Mouse (Mus musculus): ENCODE measurements at regions not wholly inside any gene's neighbourhood (a gene's known extent, or its start where the extent isn't known, plus 50 kb on each side); places are given as distances from the start of the nearest gene placed in this dataset.

DNA sequence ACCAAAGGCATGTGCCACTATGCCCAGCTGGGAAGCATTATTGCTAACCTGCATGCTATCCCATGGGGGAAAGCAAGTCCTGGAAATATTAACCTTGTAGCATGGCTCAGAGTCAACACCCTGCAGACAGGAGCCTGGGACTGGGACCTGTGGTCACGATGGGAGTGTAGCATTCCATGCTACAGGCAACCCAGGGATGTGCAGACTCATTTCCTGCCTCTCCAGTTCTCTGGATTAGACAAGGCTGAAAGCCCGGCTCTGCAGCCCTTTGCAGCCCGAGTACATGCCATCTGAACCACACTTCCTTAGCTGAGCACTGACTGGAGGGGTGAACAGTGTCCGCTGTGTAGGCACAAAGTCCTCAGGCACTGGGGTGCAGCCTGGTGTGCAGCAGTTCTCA is 82.8 kb downstream of the Tpra1 start:
- Histone ChIP-seq H3K4me2 (replicated peaks) (no peak overlapping the region), H3K36me3 (no peaks in the 10 kb centered on the region), H3K4me1 (peaks cover 2% of the 10 kb centered on the region; the same call in 1 of the 2 replicates), H3K27ac (no peak overlapping the region), H3K27me3 (0 out of 2 replicates have a peak, but pooled peaks cover 3% of the 10 kb centered on the region), H3K9ac (no peak overlapping the region), H3K9me3 (no peaks in the 10 kb centered on the region), H3K4me3 (no peak overlapping the region)
- ATAC-seq (ENCODE audit: low FRiP score, low read depth) = no peak
- WGBS = 56% methylated on average over 4 of the region's 4 CpGs

DNA sequence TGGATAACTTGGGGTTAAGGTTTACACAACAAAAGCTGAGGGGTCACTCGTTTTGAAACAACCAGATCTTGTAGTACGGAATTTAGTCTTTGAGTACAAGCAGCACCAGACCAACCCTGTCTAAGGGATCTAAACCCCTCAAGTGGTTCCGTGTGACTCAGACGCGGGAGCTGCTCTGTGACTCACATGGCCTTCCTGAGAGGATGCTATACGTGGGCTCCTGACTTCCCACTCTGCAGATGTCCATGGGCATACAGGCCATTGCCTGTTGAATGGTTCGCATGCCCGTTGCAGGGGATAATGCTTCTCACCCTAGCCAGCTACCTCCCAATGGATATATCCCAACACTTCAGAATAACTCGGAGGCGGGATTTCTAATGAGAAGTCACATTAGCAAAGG is 86.5 kb downstream of the Tpra1 start:
- Histone ChIP-seq H3K36me3 (no peaks in the 10 kb centered on the region), H3K9ac (no peak overlapping the region), H3K27ac (no peak overlapping the region), H3K4me3 (no peak overlapping the region), H3K4me1 (no peaks in the 10 kb centered on the region), H3K27me3 (peaks cover 3% of the 10 kb centered on the region; the same call in 1 of the 2 replicates), H3K4me2 (replicated peaks) (no peak overlapping the region), H3K9me3 (no peaks in the 10 kb centered on the region)
- ATAC-seq (ENCODE audit: low FRiP score, low read depth) = no peak
- WGBS = 89% methylated on average over 10 of the region's 10 CpGs

DNA sequence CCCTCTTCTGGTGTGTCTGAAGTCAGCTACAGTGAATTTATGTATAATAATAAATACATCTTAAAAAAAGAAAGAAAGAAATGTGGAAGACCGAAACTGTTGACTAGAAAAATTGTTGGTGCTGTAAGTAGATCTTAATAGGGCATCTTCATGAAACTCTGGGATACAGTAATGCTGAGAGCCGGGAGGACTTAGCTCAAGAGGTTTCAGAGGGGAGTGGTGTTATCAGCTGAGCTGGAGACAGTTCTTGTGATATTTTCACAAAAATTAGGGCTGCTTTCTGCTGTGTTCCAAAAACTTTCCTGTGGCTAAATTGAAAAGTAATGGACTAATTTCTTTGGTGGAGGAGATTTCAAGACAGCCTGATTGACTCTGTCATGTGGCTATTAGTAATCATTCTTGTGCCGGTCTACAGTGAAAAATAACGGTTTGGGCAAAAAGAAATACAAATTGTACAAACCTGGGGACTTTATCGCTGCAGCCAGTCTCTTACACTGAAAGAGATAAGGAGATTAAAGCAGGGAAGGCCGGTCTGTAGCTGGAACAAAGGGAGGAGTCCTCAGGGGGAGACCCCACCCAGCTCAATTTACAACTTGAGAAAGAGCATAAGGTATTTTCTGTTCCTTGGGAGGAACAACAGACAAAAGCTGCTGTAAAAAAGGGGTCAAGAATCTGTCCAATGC is 87.7 kb downstream of the Tpra1 start:
- Histone ChIP-seq H3K36me3 (no peaks in the 10 kb centered on the region), H3K27ac (no peak overlapping the region), H3K4me2 (replicated peaks) (no peak overlapping the region), H3K27me3 (peaks cover 10% of the 10 kb centered on the region), H3K4me3 (no peak overlapping the region), H3K4me1 (no peaks in the 10 kb centered on the region), H3K9ac (no peak overlapping the region), H3K9me3 (no peaks in the 10 kb centered on the region)
- 62% methylated on average over 6 of the region's 6 CpGs for WGBS
- ATAC-seq (ENCODE audit: low FRiP score, low read depth) = no peak

DNA sequence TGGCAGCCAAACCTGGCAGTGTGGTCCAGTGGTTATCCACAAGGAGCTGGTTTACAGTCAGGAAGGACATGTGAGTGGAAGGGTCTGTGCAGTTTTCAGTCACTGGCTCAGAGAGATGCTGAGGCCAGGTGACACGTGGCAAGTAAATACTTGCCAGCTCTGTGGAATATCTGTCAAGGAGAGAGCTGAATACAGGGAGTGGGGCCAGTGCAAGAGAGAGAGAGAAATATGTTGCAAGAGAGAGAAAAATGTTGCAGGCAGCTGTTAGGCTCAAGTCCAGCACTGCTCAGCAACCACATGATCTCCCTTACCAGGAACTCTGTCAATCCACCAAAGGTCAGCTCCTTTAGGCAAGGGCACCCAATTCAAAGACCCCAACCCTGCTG is 88.2 kb downstream of the Tpra1 start:
- no peaks in the 10 kb centered on the region for H3K9me3 ChIP-seq
- H3K9ac ChIP-seq = no peak overlapping the region
- H3K4me1 ChIP-seq = no peaks in the 10 kb centered on the region
- 35% methylated on average over 1 of the region's 1 CpGs for WGBS
- no peak for ATAC-seq (ENCODE audit: low FRiP score, low read depth)
- H3K36me3 ChIP-seq = no peaks in the 10 kb centered on the region
- H3K27ac ChIP-seq = no peak overlapping the region
- H3K4me2 ChIP-seq (replicated peaks) = no peak overlapping the region
- peaks cover 10% of the 10 kb centered on the region for H3K27me3 ChIP-seq
- H3K4me3 ChIP-seq = no peak overlapping the region

DNA sequence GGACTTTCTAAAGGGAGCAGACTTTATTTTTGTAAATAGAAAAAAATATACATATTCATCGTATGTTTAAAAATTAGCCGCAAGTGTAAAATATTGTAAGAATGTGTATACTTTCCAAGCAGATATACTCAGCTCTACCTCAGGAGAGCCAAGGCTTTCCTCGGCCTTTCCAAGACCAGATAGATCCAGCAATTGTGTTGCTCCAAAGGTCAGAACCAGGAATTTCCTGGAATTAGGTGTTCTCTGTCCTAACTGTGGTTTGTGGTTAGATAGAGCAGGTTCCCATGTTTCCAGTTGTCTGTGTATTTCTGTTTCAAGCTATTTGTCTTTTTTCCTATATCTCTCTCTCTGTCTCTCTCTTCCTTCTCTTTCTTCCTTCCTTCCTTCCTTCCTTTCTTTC is 93.0 kb downstream of the Tpra1 start:
- H3K9ac ChIP-seq = no peak overlapping the region
- H3K4me3 ChIP-seq = no peak overlapping the region
- H3K4me2 ChIP-seq (replicated peaks) = no peak overlapping the region
- no peak for ATAC-seq (ENCODE audit: low FRiP score, low read depth)
- no peaks in the 10 kb centered on the region for H3K36me3 ChIP-seq
- no peaks in the 10 kb centered on the region for H3K9me3 ChIP-seq
- H3K4me1 ChIP-seq = no peaks in the 10 kb centered on the region
- 83% methylated on average over 3 of the region's 3 CpGs for WGBS
- no peak overlapping the region for H3K27ac ChIP-seq
- peaks cover 10% of the 10 kb centered on the region for H3K27me3 ChIP-seq

DNA sequence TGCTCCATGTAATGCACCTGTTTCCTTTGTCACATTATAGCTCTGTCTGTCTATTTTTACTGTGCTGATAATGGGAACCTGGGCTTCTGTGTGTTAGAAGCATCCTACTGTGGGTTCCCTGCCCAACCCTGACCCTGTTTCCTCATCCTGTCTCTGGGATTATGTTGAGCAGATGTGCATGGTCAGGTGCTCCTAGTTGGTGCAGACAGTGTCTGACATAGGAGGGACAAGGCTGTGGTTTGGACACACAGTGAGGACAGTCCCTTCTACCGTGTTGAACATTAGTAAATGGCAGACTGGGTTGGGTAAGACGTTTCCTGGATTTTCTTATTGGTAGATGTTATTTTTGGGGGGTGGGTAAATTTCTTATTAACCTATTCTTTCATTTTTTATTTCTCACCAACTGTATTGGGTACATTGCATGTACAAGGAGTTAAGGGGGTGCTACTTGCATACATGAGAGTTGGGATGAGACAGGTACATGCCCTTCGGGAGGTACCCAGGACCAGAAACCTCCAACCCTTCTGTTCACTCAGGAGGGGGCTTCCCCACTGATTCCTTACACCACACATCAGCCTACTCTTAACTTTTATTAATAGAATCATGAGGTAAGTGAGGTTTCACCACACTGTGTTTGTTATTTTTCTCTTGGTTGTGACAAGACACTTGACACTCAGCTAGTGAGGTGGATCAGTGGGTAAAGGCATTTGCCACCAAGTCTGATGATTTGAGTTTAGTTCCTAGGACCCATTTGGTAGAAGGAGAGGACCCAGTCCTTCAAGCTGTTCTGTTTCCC is 97.1 kb downstream of the Tpra1 start:
- no peak overlapping the region for H3K4me2 ChIP-seq (replicated peaks)
- no peaks in the 10 kb centered on the region for H3K36me3 ChIP-seq
- no peak overlapping the region for H3K27ac ChIP-seq
- no peak overlapping the region for H3K4me3 ChIP-seq
- H3K9me3 ChIP-seq = no peaks in the 10 kb centered on the region
- WGBS = 82% methylated on average over 3 of the region's 3 CpGs
- no peak for ATAC-seq (ENCODE audit: low FRiP score, low read depth)
- no peak overlapping the region for H3K9ac ChIP-seq
- no peaks in the 10 kb centered on the region for H3K4me1 ChIP-seq
- H3K27me3 ChIP-seq = peaks cover 3% of the 10 kb centered on the region; the same call in 1 of the 2 replicates

DNA sequence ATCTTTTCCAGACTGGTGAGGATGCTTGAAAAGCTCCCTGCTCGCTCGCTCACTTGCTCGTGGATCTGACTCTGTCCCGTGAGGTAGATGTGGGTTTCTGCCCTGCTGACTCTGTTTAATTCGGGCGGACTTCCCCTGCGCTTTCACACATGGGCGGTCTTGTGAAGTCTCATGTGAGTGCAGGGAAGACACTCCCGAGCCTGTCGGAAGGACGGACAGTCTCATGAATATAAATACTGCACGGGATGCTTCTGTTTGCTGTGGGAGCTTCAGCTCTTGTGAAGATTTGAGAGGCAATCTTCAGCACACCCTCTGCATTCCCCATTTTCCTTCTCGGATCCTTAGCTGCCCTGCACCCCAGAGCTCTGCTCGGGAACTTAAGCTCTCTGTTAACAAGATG is 98.3 kb downstream of the Tpra1 start:
- no peaks in the 10 kb centered on the region; the same call in 1 of the 2 replicates for H3K27me3 ChIP-seq
- 48% methylated on average over 14 of the region's 14 CpGs for WGBS
- no peaks in the 10 kb centered on the region for H3K36me3 ChIP-seq
- H3K4me2 ChIP-seq (replicated peaks) = no peak overlapping the region
- no peak for ATAC-seq (ENCODE audit: low FRiP score, low read depth)
- no peaks in the 10 kb centered on the region for H3K4me1 ChIP-seq
- H3K9ac ChIP-seq = no peak overlapping the region; the same call in 1 of the 2 replicates
- H3K27ac ChIP-seq = no peak overlapping the region
- no peaks in the 10 kb centered on the region for H3K9me3 ChIP-seq
- no peak overlapping the region for H3K4me3 ChIP-seq

DNA sequence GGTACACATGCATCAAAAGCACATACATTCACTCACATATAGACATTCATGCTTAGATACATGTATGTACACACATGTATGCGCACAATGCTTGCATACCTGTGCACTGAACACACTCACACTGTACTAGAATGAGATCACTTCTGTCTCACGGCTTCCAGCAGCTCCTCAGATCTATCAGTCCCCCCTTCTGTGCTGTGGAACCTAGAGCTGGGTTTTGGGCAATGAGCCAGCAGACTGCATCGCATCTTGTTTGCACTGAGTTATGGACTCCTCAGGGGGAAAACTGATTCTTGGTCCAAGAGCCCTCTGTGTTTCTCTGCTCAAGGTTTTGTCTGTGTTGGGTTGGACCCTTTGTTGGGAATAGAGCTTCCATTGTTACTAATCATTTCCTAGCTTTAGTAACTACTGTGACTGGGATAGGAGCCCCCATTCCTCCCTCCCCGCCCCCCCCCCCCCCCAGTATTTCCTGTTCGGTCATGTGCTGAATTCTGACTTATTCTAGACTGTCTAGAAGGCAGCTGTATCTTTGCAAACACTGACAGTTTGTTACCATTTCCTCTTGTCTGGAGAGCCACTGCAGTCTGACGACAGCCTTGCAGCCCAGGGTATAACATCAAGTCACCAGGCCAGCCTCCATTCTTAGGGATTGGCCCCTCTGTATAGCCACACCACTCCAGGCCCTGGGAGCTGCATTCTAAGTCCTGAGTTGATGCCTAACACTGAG is 101.3 kb downstream of the Tpra1 start:
- ATAC-seq (ENCODE audit: low FRiP score, low read depth) = peak; percentile 44; the same call in 1 of the 2 replicates
- H3K27ac ChIP-seq = no peak overlapping the region
- no peak overlapping the region for H3K4me3 ChIP-seq
- H3K27me3 ChIP-seq = no peaks in the 10 kb centered on the region; the same call in 1 of the 2 replicates
- WGBS = 41% methylated on average over 6 of the region's 6 CpGs
- H3K9ac ChIP-seq = no peak overlapping the region
- no peak overlapping the region for H3K4me2 ChIP-seq (replicated peaks)
- no peaks in the 10 kb centered on the region for H3K9me3 ChIP-seq
- peaks cover 5% of the 10 kb centered on the region for H3K4me1 ChIP-seq
- H3K36me3 ChIP-seq = no peaks in the 10 kb centered on the region

DNA sequence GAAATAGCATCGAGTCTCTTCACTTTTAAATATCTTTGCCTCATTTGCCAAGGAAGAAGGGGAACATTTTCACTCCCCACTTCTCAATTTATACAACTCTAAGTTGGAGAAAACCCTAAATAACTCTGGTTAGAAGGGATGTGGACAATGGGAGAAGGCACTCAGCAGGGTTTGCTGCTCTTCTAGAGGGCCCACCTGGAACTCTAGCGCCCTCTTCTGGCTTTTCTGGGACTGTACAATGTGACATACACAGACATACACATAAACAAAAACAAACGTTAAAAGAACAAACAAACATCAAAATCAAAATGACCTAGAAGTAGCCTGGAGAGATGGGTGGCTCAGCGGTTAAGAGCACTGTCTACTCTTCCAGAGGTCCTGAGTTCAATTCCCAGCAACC is 103.0 kb downstream of the Tpra1 start:
- H3K4me2 ChIP-seq (replicated peaks) = no peak overlapping the region
- 43% methylated on average over 4 of the region's 4 CpGs for WGBS
- no peaks in the 10 kb centered on the region for H3K36me3 ChIP-seq
- no peak overlapping the region for H3K4me3 ChIP-seq
- H3K27ac ChIP-seq = no peak overlapping the region
- no peaks in the 10 kb centered on the region for H3K27me3 ChIP-seq
- no peak overlapping the region for H3K9ac ChIP-seq
- peaks cover 16% of the 10 kb centered on the region for H3K4me1 ChIP-seq
- no peak for ATAC-seq (ENCODE audit: low FRiP score, low read depth)
- no peaks in the 10 kb centered on the region for H3K9me3 ChIP-seq

DNA sequence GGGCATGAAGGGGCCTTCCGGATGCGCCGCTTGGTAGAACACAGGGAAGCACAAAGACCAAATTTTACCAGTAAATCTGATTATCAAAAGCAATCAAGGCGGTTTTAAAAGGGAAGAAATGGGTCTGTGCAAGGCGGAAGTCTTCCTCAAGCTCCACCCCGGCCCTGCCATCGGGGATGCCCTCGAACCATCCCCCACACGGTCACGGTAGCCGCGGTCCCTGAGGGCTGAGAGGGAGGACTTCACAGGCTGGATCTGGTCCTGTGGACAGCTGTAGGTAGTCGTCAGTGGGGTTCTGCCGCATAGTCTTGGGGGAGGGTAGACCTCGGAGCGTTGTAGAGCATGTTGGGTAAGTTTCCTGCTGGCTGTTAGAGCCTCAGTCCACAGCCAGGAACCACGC is 104.9 kb downstream of the Tpra1 start:
- Histone ChIP-seq H3K9ac (no peak overlapping the region), H3K27ac (no peak overlapping the region), H3K27me3 (no peaks in the 10 kb centered on the region), H3K4me2 (replicated peaks) (peak overlapping the region; percentile 23; the same call in 1 of the 2 replicates), H3K4me3 (no peak overlapping the region), H3K9me3 (no peaks in the 10 kb centered on the region), H3K36me3 (no peaks in the 10 kb centered on the region), H3K4me1 (peaks cover 21% of the 10 kb centered on the region)
- ATAC-seq (ENCODE audit: low FRiP score, low read depth) = no peak
- WGBS = 46% methylated on average over 17 of the region's 17 CpGs

DNA sequence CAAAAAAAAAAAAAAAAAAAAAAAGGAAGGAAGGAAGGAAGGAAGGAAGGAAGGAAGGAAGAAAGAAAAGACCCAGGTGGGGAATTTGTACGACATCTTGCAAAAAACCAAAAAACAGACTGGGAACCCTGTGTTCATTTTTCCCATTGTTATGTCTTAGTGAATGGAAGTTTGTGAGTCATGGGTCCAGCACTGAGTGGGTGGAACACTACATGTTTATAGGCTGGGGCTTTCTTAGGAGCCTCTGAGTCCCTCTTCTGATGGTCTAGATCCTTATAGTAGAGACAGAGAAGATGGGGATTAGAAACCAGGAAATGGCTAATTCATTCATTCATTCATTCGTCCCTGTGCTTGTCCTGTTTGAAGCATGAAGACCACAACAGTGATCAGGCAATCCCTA is 105.5 kb downstream of the Tpra1 start:
- no peak overlapping the region for H3K27ac ChIP-seq
- H3K9ac ChIP-seq = no peak overlapping the region
- H3K4me2 ChIP-seq (replicated peaks) = no peak overlapping the region
- H3K27me3 ChIP-seq = no peaks in the 10 kb centered on the region
- no peaks in the 10 kb centered on the region for H3K36me3 ChIP-seq
- H3K4me1 ChIP-seq = peaks cover 21% of the 10 kb centered on the region
- no peak for ATAC-seq (ENCODE audit: low FRiP score, low read depth)
- no peak overlapping the region for H3K4me3 ChIP-seq
- H3K9me3 ChIP-seq = no peaks in the 10 kb centered on the region
- 92% methylated on average over 2 of the region's 2 CpGs for WGBS

DNA sequence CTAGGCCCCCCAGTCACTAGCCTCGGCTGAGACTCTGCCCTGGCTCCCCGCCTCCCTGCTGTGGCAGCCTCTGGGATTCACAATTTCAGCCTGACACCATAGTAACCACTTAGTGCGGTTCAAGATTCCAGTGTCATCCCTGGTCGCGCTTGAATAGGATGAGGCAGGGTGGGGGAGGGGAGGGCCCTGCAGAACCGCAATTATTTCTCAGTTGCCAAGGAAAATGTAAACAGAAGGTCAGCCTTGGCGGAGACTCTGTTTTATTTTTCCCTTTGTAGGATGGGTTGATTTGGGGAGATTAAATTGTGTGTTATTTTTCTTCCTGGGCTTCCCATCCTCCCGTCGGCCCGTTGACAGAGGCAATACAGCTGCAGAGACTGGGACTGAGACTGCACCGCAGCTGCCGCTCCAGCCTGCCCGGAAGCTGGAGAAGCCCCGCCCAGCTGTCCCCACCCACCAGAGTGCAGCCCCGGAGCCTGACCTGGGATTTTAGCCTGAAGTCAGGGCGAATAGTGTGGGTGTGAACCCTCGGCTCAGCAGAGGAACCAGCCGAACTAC is 106.6 kb downstream of the Tpra1 start:
- H3K4me2 ChIP-seq (replicated peaks) = peak overlapping the region; percentile 68
- no peaks in the 10 kb centered on the region for H3K27me3 ChIP-seq
- H3K4me1 ChIP-seq = peaks cover 26% of the 10 kb centered on the region
- no peak overlapping the region for H3K27ac ChIP-seq
- WGBS = under 1% methylated on average over 18 of the region's 18 CpGs
- no peaks in the 10 kb centered on the region for H3K36me3 ChIP-seq
- ATAC-seq (ENCODE audit: low FRiP score, low read depth) = peak; percentile 68; the same call in 1 of the 2 replicates
- H3K4me3 ChIP-seq = peak overlapping the region; percentile 35
- no peaks in the 10 kb centered on the region for H3K9me3 ChIP-seq
- peak overlapping the region; percentile 35; the same call in 1 of the 2 replicates for H3K9ac ChIP-seq

Measured in limb, embryonic 13.5 days (tissue).